Mouse (Mus musculus) inflammation-experienced regulatory T-cells, adult 6 months (primary cell): ENCODE results near the gene Lrrc57. TPM values are rescaled to one million over a fixed set of nuclear protein-coding genes. Genes with fewer than 3 reads are reported as not detected.

ENCODE experiments used
- polyA plus RNA-seq, 3 experiments: library from polyadenylated mRNA; unstranded; fragments of 100-300 nt; shearing (Covaris generic); gene quantifications; one replicate each; pipeline ENCODE4 v1.2.1; 2017

Lrrc57 gene
- polyA plus RNA-seq, 3 experiments from 2014 or later: 30.6 to 33.5 (median 33.4) TPM

Other genes with a start within 250 kb of the Lrrc57 start
- 10 to 100 TPM; 10.9 to 32.3 (median 29.3) TPM for gene Ganc, start 205.6 kb downstream of the Lrrc57 start, polyA plus RNA-seq
- gene Tmem87a, start 205.4 kb downstream of the Lrrc57 start, polyA plus RNA-seq: 10 to 100 TPM; 18.9 to 28.3 (median 24.6) TPM
- gene Capn3, start 153.5 kb downstream of the Lrrc57 start, polyA plus RNA-seq: 10 to 100 TPM in 2 of 3 experiments, 1 to 10 TPM in 1; 2.8 to 42.7 (median 37.9) TPM
- 10 to 100 TPM; 23.8 to 29.5 (median 28.5) TPM for gene Zfp106, start 45.7 kb downstream of the Lrrc57 start, polyA plus RNA-seq
- gene Snap23, start 41.8 kb downstream of the Lrrc57 start, polyA plus RNA-seq: 10 to 100 TPM; 54.6 to 67.1 (median 58.2) TPM
- 10 to 100 TPM; 15.6 to 19.5 (median 18.0) TPM for gene Haus2, start 137 bp downstream of the Lrrc57 start, polyA plus RNA-seq
- gene Stard9, start 19.6 kb upstream of the Lrrc57 start, polyA plus RNA-seq: 1 to 10 TPM in 1 of 3 experiments, under 1 TPM in 2; 0.44 to 1.2 (median 0.78) TPM
- 1 to 10 TPM; 3.1 to 6.4 (median 4.8) TPM for gene Cdan1, start 240.6 kb upstream of the Lrrc57 start, polyA plus RNA-seq
- under 1 TPM; 0.65 to 0.81 (median 0.67) TPM for gene Ttbk2, start 241.1 kb upstream of the Lrrc57 start, polyA plus RNA-seq